Mouse (Mus musculus): Measurements from ENCODE around the gene Manba.
"Not testable (repeated sequence)": the region's sequence is repeated elsewhere in the genome, so short reads cannot be mapped to it uniquely, and the experiment has no call there.

The Manba gene

DNA sequence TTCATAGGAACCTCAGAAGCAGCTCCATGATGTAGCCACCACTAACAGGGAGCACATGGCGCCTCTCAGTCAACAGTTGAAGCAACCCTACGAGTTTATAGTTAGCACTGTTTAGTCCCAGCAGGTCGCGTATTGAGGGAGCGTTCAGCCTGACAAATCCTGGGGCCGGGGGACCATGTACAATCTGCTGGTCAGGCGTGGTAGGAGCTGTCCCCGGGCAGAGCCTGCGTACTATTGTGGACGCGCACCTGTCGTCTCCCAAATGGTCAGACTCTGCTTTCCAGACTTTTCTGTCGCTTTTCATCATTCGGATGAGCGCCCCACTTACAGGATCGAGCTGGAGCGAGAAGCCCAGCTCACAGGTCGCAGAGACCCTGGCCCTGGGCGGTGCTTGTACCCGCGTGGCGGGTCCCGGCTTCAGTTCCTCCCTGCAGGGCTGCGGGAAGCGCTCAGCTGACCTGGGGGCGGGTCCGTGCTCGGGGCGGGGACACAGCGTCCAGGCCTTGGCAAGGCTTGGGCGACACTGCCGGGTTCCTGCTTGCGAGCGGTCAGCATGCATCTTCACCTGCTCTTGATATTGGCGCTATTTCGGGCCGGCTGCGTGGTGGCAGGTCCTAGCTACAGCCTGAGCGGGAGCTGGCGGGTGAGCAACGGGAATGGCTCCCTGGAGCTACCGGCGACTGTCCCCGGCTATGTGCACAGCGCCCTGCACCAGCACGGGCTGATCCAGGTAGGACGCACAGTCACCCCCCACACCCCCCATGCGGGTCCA lies at the start of gene Manba:
TSS of gene Manba (plus strand) at position 484 of the 772 bp plus-strand sequence.
- peak; percentile 70 to 86 for DNase-seq (ENCODE audit: low spot score in 2 of 2)

DNA sequence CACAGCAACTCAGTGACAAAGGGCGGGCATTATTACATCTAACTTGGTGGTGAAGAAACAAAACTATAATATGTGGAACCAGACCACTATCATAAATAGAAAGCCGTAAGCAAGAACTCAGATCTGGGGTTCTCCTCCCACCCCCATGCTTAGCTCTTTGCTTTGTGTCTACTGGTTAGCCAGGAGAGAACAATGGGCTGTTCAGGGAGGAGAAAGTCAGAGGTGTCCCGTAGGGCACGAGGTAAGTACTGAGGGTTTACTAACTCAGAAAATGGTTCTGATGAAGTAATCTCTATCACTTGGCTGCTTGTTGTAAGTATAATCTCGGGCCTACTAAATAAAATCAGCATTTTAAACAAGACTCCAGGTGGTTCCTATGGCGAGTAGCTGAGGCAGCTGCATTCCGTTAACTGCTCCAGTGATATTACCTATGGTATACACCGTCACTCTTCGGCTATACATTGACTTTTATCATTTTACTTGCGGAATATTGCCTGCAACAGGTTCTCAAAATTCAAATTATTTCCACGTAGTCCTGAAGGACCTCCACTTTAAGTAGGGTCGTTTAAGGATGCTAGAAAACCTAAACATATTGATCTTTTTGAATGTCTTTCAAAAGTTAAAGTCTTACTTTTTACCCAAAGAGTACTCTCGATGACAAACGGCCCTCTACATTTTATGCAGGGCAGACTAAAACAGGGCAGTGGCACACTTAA lies 48.4 kb upstream of the Manba start:
- DNase-seq (ENCODE audit: low spot score in 2 of 2): no peak

DNA sequence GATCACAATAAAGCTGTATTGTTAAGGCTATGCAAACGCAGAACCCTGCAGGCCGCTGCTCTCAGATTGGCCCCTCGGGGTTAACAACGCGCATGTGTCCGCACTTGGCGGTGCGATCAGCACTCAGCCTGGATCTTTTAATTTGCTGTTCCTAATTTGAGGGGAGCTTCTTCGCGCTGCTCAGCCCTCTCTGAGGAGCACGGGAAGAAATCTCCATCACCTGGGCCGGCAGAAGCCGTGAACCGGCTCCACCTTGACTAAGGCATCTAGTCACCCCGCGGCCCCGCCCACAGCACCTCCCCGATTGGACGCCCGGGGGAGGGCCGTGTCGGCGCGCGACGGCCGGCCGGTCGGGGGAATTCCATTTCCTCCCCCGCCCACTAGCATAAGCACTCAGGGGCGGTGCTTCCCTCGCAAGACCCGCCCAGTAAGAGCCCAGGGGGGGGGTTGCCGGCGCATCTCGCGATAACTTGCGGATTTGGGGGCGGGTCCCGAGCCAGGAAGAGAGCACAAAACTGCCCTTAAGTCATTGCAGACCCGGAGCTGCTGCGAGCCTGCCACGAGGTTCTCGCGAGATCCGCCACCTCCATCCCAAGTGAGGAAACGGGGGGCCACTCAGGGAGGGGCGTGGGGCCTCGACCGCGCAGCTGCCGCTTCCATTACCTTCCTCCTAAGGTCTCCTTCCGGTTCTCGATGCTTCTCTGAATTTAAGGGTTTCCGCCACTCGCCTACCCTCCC lies 47.5 kb upstream of the Manba start, which contains the start of gene Ube2d3:
TSS of gene Ube2d3 (plus strand) at position 392 of the 738 bp plus-strand sequence.
- peak; percentile 99 for DNase-seq (ENCODE audit: low spot score in 2 of 2)

DNA sequence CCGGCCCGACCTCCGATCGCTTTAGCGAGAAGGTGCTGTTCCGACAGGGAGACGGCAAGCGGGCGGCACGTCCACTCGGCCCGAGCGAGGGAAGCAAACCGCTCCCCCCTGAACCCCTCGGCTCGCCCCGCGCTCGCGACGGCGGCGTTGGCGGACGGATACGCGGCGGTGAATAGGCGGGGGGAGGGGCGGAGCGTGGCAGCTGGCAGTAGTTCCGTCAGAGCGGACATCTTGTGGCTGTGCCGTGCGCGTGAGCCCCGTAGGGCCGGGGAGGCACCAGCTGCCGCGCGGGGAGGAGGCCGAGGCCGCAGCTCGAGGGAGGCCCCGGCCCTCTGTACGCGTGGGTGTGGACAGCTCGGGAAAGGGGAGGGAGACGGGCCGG lies 46.9 kb upstream of the Manba start:
- peak; percentile 94 to 98 for DNase-seq (ENCODE audit: low spot score in 2 of 2)

DNA sequence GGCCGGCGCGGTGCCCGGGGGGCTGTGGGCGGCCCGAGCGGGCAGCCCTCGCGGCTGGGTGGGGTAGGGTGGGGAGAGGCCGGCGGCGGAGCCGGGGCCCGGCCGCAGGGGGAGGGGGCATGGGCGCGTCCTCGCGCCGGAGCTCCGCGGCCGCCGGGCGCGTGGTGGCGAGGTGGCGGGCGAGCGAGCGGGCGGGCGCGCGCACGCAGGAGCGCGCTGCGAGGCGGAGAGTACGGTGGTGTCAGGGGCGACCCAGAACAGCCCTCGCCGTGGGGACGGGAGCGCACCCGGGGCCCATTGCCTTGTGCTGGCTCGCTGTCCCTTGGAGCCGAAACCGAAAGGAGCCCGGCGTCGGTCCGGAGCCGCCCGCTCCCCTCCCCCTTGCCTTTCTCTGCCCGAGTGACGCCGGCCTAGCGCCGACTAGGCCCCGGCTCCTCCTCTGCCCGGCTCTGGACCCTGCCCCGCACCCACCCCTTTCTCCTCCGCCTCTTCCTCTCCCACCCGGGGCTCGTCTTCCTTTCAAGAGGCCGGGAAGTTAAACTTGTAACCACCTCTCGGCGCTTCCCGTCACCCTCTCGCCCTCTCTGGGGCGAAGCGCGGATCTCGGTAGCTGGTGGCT lies 46.4 kb upstream of the Manba start:
- DNase-seq (ENCODE audit: low spot score in 2 of 2): peak; percentile 78 to 89

DNA sequence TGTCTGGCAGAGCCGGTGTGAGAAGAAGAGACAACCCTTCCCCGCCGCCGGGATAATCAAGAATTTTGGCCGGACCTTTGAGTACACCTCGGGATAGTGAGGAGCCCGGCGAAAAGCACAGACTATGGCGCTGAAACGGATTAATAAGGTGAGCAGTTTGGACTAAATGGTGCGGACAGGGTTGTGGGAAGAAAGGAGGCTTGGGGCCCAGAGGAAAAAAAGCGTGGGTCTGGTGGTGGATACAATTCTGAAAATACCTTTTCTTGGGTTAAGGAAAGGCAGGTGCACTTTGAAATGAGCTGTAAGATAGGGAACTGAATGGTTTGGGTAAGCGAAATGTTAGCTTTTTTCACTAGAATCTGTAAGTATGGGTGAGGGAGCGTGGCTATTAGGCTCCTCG lies 45.8 kb upstream of the Manba start:
- no peak for DNase-seq (ENCODE audit: low spot score in 2 of 2)

DNA sequence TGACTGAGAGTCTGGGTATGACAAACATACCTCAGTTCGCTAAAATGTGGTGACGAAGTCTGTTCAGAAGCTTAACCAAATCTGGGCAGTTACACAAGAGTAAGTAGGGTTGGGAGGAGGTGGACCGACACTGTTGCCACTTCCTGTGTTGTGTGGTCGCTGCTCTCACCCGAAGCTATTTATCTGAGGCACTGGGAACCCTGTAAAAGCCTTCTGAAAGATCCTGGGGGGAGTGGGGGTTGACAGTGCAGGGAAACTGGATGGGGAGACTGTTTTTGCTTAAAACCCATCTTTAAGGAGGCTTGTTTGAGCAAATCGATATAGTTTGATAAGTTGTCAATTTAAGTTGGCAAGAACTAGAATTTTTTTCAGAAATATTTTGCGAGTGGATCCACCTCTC lies 45.2 kb upstream of the Manba start:
- peak; percentile 66 to 79 for DNase-seq (ENCODE audit: low spot score in 2 of 2)

DNA sequence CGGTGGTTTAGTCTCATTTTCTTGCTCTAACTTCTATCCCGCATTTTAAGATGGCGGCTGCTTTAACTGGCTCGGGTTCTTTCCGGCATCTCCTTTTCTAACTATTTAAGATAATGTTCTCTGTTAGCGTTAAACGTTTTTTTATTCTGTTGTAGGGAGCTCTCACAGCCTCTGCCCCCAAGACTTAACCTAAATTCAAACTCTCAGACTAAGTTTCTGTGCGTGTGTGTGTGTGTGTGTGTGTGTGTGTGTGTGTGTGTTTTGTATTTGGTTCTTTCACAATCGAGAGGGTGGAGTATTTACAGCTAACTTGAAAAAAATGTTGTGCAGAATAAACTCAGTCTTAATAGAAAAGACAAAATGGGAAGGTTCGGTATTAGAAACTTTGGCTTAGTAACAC lies 44.8 kb upstream of the Manba start:
- DNase-seq (ENCODE audit: low spot score in 2 of 2): no peak

DNA sequence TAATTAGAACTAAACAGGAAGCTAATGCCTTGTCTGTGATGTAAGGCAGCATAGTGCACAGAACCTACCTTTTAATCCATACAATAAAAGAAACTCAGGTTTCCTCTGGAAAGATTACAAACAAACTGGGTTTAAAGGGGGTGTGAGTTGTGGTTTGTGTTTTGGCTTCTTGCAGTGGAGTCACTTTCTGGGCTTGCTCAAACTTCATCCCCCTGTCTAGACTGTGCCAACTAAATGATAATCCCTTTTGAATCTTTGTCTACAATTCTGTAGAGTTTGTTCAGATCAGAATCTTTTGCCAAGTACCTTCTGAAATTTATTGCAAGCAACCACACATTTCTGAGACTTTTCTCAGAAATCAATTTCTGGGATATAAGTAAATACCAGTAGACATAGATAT lies 40.5 kb upstream of the Manba start:
- no peak for DNase-seq (ENCODE audit: low spot score in 2 of 2)

DNA sequence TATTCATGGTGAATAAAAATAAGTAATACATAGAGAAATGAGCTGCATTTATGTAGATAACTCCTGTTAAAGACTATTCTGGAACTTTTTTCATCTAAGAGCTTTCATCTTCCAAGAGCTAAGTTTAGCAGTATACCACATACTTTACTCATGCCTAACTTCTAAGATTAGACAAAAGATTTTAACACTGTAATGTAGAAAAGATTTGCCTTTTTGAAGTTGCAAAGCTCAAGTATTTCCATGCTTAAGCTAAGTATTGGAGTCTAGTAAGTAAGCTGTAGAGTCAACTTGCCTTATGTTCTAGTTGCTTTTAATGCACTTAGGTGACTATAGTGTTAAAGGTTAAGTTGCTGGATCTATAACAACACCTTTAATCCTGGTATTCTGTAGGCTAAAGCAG lies 26.4 kb upstream of the Manba start:
- no peak for DNase-seq (ENCODE audit: low spot score in 2 of 2)

DNA sequence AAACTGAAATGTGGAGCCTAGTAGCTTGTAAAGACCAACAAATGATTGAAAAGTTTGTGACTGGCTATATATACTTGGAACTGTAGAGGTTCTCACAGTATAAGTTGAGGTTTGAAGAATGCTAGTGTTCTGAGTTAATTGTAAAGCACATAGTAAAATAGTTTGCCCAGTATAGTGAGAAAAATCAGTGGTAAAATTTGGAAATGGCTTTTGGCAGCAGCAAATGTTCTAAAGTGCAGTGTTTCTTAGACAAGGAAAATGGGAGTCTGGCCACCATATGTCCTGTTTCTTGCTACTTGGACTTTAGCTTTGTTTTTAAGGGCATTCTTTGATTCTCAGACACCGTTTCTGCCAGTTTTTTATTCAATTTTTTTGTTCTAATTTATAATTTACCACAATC lies 17.0 kb upstream of the Manba start:
- DNase-seq (ENCODE audit: low spot score in 2 of 2): no peak

DNA sequence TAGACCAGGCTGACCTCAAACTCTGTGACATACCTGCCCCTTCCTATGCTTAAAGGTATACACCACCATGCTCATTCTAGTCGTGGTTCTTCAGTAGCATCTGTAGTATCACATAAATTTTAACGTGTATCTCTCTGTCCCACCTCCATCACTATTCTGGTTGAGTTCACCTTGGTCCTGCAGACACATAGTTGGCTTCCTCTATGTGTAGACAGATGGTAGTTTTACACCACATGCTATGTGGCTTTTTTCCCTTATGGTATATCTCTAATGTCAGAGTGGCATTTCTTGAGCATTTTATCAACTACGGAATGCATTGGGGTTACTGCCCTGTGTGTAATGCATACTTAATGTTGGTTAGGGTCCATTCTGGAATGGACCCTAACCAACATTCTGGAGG lies 16.3 kb upstream of the Manba start:
- DNase-seq (ENCODE audit: low spot score in 2 of 2): no peak

DNA sequence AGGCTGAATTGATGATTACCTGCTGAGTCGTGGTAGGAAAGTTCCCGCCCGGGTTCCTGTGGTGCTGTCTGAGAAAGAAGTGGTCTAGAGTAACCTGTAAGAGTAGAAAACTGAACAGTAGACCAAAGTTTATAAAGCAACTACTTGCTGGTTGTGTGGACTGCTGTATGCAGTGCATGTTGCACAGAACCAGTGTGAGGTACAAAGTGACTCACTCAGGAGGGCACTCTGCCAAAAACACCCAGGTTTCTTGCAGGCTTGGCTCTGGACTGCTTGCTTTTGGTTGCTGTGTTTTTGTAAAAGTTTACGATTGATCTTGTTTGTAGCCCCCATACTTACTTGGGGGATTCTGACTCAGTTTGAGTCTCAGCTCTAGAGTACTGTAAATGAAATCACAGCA lies 15.4 kb upstream of the Manba start:
- no peak for DNase-seq (ENCODE audit: low spot score in 2 of 2)

DNA sequence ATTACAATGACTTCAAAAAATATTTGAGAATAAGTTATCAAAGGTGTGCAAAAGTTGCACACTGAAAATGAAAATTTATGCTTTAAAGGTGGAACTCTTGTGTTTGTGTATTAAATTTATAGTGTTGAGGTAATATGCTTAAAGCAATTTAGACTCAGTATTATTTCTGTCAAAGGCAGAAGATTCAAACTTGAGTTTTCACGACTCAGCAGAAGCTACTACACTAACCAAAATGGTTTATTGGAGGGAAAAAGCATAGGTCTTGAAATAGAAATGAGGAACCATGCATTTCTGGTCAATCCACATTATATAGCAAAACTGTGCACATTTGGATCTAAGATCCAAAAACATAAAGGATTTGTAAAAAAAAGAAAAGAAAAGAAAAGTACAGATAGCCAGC lies 14.6 kb upstream of the Manba start:
- no peak for DNase-seq (ENCODE audit: low spot score in 2 of 2)

DNA sequence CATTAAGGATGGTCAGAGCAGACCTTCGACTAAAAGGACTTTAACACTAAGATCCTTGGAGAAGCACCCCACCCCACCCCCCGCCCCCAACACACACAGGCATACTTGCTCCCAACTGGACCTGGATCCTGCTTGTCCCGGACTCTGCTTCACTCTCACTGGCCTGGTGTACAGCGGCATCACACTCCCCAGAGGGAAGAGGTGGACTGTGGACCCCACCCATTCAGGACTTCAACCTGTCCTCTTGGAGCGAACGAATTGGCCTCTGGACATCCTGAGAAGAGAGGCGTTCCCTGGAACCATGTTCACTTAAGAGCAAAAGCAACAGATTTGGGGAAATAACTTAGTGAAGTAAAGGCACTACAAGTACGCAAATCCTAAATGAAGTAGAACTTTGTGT lies 10.4 kb upstream of the Manba start:
- no peak for DNase-seq (ENCODE audit: low spot score in 2 of 2)

DNA sequence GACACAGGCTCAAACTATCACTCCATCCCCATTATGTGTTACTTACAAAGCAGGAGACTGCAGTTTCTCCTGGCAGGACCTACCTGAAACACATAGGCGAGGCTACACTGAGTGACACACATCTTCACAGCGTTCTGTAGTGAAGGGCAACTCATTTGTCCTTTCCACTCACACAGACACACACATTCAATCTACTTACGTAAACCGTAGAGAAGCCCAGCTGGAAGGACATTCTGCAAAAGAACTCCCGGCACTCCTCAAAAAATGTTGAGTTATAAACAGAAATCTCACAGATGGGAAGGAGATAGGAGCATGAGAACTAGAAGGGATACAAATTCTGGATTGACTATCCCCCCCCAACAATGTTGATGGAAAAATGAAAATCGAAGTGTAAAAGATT lies 9.1 kb upstream of the Manba start:
- no peak for DNase-seq (ENCODE audit: low spot score in 2 of 2)

DNA sequence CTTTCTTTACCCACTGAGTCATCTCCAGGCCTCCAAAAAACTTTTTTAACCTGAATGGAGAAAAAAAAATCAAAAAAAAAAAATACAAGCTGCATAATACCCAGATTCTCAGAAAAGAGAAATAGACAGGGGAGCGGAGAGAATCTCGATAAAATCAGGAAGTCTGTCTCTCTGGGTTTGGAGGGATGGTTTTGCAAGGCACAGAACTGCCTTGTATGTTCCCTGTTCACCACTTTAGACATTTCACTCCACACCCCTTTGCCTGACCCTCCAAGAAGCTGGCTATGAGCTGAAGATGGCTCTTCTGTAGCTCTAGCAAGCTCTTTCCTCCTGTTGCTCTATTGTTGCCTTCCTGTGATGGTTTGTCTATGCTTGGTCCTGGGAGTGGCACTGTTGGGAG lies 8.4 kb upstream of the Manba start:
- no peak for DNase-seq (ENCODE audit: low spot score in 2 of 2)

DNA sequence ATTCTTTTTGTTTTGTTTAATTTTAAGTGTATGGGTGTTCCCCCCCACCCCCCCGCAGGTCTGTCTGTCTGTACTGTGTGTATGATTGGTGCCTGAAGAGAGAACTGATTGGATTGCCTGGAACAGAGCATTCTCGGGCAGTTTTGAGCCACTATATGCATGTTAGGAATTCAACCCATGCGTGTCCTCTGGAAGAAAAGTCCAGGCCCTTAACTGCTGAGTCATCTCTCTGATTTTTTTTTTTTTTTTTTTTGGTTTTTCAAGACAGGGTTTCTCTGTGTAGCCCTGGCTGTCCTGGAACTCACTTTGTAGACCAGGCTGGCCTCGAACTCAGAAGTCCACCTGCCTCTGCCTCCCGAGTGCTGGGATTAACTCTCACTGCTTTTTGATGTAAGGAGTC lies 6.3 kb upstream of the Manba start:
- DNase-seq (ENCODE audit: low spot score in 2 of 2): not testable (repeated sequence)

DNA sequence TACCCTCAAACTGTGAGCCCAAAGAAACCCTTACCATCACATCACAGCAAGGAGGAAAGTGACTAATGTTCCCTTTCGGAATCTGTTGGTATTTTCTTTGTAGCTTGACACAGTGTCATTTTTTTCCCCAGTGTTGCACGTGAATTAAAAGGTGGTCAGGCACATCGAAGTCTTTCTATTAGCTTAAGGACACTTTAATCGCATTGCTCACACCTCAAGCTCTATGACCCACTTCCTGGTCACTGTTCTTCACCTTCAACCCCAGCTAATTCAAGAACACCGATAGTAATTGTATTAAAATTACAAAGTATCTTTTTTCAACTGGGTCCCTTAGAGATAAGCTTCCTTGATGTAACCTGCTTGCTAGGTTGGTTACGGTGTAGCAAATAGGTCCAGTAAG lies 4.6 kb upstream of the Manba start:
- DNase-seq (ENCODE audit: low spot score in 2 of 2): no peak

DNA sequence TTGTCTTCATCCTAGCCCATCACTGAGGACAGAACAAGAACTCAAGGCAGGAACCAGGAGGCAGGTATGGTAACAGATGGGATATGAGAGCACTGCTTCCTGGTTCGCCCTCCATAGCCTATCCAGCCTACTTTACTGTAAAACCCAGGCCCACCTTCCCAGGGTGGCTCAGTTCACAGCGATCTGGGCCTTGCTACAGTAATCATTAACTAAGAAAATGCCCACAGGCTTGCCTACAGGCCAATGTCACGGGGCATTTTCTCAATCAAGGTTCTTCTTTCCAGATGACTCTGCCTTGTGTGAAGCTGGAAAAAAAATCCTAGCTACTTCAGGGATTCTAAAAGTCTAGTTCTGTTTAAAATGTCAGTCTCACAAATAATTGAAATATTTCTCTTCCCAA lies 3.8 kb upstream of the Manba start:
- no peak for DNase-seq (ENCODE audit: low spot score in 2 of 2)

DNA sequence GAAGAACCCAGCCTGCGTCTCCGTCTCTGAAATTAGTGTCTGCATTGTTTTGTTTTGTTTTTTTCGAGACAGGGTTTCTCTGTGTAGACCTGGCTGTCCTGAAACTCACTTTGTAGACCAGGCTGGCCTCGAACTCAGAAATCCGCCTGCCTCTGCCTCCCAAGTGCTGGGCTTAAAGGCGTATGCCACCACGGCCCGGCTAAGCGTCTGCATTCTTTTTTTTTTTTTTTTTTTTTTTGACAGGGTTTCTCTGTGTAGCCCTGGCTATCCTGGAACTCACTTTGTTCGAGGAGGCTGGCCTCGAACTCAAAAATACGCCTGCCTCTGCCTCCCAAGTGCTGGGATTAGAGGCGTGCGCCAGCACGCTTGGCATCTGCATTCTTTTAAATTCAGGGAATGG lies 761 bp upstream of the Manba start:
- DNase-seq (ENCODE audit: low spot score in 2 of 2): not testable (repeated sequence)

DNA sequence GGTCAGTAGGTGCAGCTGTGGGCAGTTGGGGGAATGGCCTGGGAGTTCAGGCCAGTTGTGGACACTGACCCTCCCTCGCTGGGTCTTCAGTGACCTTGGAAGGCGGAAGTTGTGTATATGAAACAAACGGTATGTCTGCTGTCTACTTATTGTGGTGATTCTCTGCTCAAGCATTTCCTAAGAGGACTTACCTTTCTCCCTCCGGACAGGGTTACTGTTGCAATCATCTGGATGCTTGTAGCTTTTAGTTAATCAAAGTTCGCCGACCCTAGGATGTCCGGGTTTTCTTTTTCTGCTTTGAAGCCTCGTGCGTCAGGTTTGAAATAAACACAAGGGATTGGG lies 460 bp downstream of the Manba start:
- DNase-seq (ENCODE audit: low spot score in 2 of 2): no peak

Data from spleen, postnatal 4 days (tissue).